Mouse (Mus musculus): ENCODE data around the gene Kcnh6. TPM values are rescaled to one million over a fixed set of nuclear protein-coding genes. Genes with fewer than 3 reads are reported as not detected.
"Not testable (repeated sequence)": the region's sequence is repeated elsewhere in the genome, so short reads cannot be mapped to it uniquely, and the experiment has no call there.

Kcnh6 gene
- polyA plus RNA-seq, 1 experiment from 2014 or later: 0.46 TPM

DNA sequence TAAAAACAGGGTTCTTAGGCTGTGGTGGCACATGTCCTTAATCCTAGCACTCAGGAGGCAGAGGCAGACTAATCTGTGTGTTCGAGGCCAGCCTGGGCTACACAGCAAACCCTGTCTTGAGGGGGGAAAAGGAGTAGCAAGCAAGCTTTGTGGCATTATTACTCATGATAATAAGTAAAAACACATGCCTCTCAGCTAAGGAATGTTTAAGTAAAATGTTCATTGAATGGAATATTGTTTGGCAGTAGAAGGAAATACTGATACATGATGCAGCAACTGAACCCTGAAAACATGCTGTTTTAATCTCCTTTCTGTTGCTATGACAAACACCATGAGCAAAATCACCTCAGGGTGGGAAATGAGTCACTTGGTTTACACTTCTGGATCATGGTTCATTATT lies 53.4 kb downstream of the Kcnh6 start:
- DNase-seq (ENCODE audit: low spot score) (no peak), ATAC-seq (ENCODE audit: low FRiP score) (no peak)
- Histone ChIP-seq H3K9ac (ENCODE audit: low read depth, low read length) (no peak overlapping the region), H3K4me2 (replicated peaks; ENCODE audit: low read depth, low read length) (no peak overlapping the region), H3K4me3 (ENCODE audit: low read depth, low read length) (no peak overlapping the region), H3K27ac (ENCODE audit: low read depth, low read length) (no peak overlapping the region), H3K27me3 (ENCODE audit: control insufficient read depth, insufficient read depth, low read length) (no peaks in the 10 kb centered on the region), H3K9me3 (ENCODE audit: control insufficient read depth, low read length) (no peaks in the 10 kb centered on the region), H3K4me1 (replicated peaks; ENCODE audit: control insufficient read depth, insufficient read depth, low read length) (no peaks in the 10 kb centered on the region), H3K36me3 (ENCODE audit: control insufficient read depth, insufficient read depth, low read length) (peaks cover 8% of the 10 kb centered on the region; the same call in 1 of the 2 replicates)
- WGBS: 79% methylated on average over 1 of the region's 1 CpGs

GRCm38 (mm10) chr11:106063756-106064155 lies 55.8 kb downstream of the Kcnh6 start:
- Histone ChIP-seq H3K36me3 (ENCODE audit: control insufficient read depth, insufficient read depth, low read length) (no peaks in the 10 kb centered on the region), H3K4me1 (replicated peaks; ENCODE audit: control insufficient read depth, insufficient read depth, low read length) (no peaks in the 10 kb centered on the region), H3K9ac (ENCODE audit: low read depth, low read length) (no peak overlapping the region), H3K9me3 (ENCODE audit: control insufficient read depth, low read length) (no peaks in the 10 kb centered on the region), H3K27me3 (ENCODE audit: control insufficient read depth, insufficient read depth, low read length) (no peaks in the 10 kb centered on the region), H3K4me3 (ENCODE audit: low read depth, low read length) (no peak overlapping the region), H3K27ac (ENCODE audit: low read depth, low read length) (no peak overlapping the region), H3K4me2 (replicated peaks; ENCODE audit: low read depth, low read length) (no peak overlapping the region)
- no peak for ATAC-seq (ENCODE audit: low FRiP score)
- DNase-seq (ENCODE audit: low spot score): no peak
- WGBS: 76% methylated on average over 5 of the region's 5 CpGs

DNA sequence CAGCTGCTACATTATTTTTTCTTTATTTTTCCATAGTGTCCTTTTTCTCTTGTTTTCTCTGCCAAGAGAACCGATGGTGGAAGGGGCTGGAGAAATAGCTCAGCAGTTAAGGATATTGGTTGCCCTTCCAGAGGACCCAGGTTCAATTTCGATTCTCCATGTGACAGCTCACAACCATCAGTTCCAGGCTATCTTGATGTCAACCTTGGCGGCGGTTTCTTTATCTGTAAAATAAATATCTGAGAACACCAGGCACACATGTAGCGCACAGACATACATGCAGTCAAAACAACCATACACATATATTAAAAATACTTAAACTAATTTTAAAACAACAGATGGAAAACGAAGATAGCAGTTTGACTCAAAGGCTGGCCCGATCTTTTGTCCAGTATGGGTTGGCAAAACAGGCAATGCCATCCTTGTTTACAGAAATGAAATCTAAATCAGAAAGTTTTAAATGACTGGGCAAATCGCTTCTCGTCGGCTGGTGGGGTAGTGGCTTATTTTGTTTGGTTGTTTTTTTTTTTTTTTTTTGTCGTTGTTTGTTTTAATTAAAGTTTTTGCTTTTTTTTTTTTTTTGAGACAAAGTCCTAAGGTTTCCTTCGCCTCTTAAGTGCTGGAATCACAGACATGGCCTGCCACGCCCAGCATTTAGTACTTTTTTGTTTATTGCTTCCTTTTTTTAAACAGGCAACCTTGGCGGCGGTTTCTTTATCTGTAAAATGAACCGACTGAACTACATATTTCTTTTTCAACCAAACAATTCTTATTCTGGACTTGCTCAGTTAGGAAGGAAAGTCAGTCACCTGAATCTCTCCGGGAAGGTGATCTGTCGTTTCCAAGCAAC lies 57.4 kb downstream of the Kcnh6 start:
- Histone ChIP-seq H3K4me2 (replicated peaks; ENCODE audit: low read depth, low read length) (peak overlapping the region; percentile 78; the same call in 1 of the 2 replicates), H3K4me3 (ENCODE audit: low read depth, low read length) (peak overlapping the region; percentile 86), H3K9ac (ENCODE audit: low read depth, low read length) (peak overlapping the region; percentile 92), H3K36me3 (ENCODE audit: control insufficient read depth, insufficient read depth, low read length) (no peaks in the 10 kb centered on the region), H3K27me3 (ENCODE audit: control insufficient read depth, insufficient read depth, low read length) (no peaks in the 10 kb centered on the region), H3K4me1 (replicated peaks; ENCODE audit: control insufficient read depth, insufficient read depth, low read length) (no peaks in the 10 kb centered on the region), H3K27ac (ENCODE audit: low read depth, low read length) (no peak overlapping the region), H3K9me3 (ENCODE audit: control insufficient read depth, low read length) (no peaks in the 10 kb centered on the region)
- 48% methylated on average over 18 of the region's 18 CpGs for WGBS
- ATAC-seq (ENCODE audit: low FRiP score): no peak
- no peak for DNase-seq (ENCODE audit: low spot score)

DNA sequence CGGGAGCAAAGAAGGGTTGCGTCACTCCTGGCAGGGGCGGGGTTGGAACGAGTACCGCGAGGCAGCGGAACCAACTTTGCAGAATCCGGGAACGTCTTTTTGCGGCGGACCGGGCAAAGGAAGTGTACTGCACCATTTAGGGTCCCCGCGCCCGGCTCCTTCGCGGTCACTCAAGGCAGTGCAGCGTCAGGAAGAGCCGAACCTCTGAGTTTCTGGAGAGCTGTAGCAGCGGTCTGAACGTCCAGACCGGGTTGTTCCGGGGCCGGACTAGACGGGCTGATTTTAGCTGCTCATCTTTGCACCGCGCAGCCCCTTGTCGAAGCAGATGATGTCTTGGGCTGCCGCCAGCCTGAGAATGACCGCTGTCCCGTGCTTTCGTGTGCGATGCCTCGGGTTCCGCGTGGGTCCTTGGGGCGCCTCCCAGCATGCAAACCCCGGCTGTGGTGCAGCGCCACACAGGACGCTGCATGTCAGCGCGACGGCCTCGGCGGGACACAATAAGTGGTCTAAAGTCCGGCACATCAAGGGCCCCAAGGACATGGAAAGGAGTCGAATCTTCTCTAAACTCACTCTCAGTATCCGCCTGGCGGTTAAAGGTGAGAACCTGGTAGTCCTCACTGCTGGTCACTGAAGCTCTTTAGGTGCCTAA lies 58.1 kb downstream of the Kcnh6 start, which contains the start of gene Taco1:
TSS of gene Taco1 (plus strand) at position 139 of the 649 bp plus-strand sequence.
- no peaks in the 10 kb centered on the region for H3K36me3 ChIP-seq (ENCODE audit: control insufficient read depth, insufficient read depth, low read length)
- peak; percentile 95 for DNase-seq (ENCODE audit: low spot score)
- H3K27me3 ChIP-seq (ENCODE audit: control insufficient read depth, insufficient read depth, low read length): no peaks in the 10 kb centered on the region
- peak within 1 kb of the TSS; percentile 86 for H3K4me3 ChIP-seq (ENCODE audit: low read depth, low read length)
- H3K4me2 ChIP-seq (replicated peaks; ENCODE audit: low read depth, low read length): peak within 1 kb of the TSS; percentile 78
- H3K9ac ChIP-seq (ENCODE audit: low read depth, low read length): peak within 1 kb of the TSS; percentile 92
- H3K4me1 ChIP-seq (replicated peaks; ENCODE audit: control insufficient read depth, insufficient read depth, low read length): no peaks in the 10 kb centered on the region
- under 1% methylated on average over 49 of the region's 49 CpGs for WGBS
- ATAC-seq (ENCODE audit: low FRiP score): peak; percentile 93
- peak within 1 kb of the TSS; percentile 74 for H3K27ac ChIP-seq (ENCODE audit: low read depth, low read length)
- no peaks in the 10 kb centered on the region for H3K9me3 ChIP-seq (ENCODE audit: control insufficient read depth, low read length)

GRCm38 (mm10) chr11:106066616-106067015 lies 58.7 kb downstream of the Kcnh6 start:
- peak overlapping the region; percentile 86 for H3K4me3 ChIP-seq (ENCODE audit: low read depth, low read length)
- 18% methylated on average over 23 of the region's 23 CpGs for WGBS
- peak overlapping the region; percentile 78 for H3K4me2 ChIP-seq (replicated peaks; ENCODE audit: low read depth, low read length)
- peak overlapping the region; percentile 92 for H3K9ac ChIP-seq (ENCODE audit: low read depth, low read length)
- H3K9me3 ChIP-seq (ENCODE audit: control insufficient read depth, low read length); H3K36me3 ChIP-seq (ENCODE audit: control insufficient read depth, insufficient read depth, low read length); H3K4me1 ChIP-seq (replicated peaks; ENCODE audit: control insufficient read depth, insufficient read depth, low read length); H3K27me3 ChIP-seq (ENCODE audit: control insufficient read depth, insufficient read depth, low read length); H3K27ac ChIP-seq (ENCODE audit: low read depth, low read length); ATAC-seq (ENCODE audit: low FRiP score): not testable (repeated sequence)
- peak; percentile 92 for DNase-seq (ENCODE audit: low spot score)

DNA sequence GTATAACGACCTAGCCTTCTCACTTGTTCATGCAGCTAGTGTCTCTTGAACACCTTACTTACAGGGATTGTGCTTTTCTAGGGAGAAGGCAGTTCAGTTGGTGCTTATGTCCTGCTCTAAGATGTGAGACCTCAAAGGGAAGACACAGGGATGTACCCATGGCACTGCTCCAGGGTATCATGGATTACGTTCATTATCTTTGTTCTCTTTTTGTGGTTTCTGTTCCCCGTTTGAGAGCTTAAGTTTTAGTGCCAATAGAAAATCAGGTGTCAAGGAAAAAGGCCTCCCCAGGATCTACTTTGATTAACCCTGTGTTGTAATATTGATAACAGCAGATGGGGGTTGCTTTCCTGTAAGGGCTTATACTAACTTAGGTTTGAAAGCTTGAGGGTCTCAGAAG lies 65.8 kb downstream of the Kcnh6 start:
- Histone ChIP-seq H3K9ac (ENCODE audit: low read depth, low read length) (no peak overlapping the region), H3K4me3 (ENCODE audit: low read depth, low read length) (no peak overlapping the region), H3K27me3 (ENCODE audit: control insufficient read depth, insufficient read depth, low read length) (no peaks in the 10 kb centered on the region), H3K36me3 (ENCODE audit: control insufficient read depth, insufficient read depth, low read length) (no peaks in the 10 kb centered on the region), H3K4me2 (replicated peaks; ENCODE audit: low read depth, low read length) (no peak overlapping the region), H3K27ac (ENCODE audit: low read depth, low read length) (no peak overlapping the region), H3K4me1 (replicated peaks; ENCODE audit: control insufficient read depth, insufficient read depth, low read length) (no peaks in the 10 kb centered on the region), H3K9me3 (ENCODE audit: control insufficient read depth, low read length) (no peaks in the 10 kb centered on the region)
- no peak for DNase-seq (ENCODE audit: low spot score)
- no peak for ATAC-seq (ENCODE audit: low FRiP score)
- WGBS: 86% methylated on average over 3 of the region's 3 CpGs

- H3K36me3 ChIP-seq (ENCODE audit: control insufficient read depth, insufficient read depth, low read length): no peaks in the 10 kb centered on the region
- no peaks in the 10 kb centered on the region for H3K4me1 ChIP-seq (replicated peaks; ENCODE audit: control insufficient read depth, insufficient read depth, low read length)
- no peak overlapping the region for H3K27ac ChIP-seq (ENCODE audit: low read depth, low read length)
- no peaks in the 10 kb centered on the region for H3K27me3 ChIP-seq (ENCODE audit: control insufficient read depth, insufficient read depth, low read length)
- H3K4me3 ChIP-seq (ENCODE audit: low read depth, low read length): no peak overlapping the region
- DNase-seq (ENCODE audit: low spot score) (peak; percentile 86), ATAC-seq (ENCODE audit: low FRiP score) (no peak)
- H3K9ac ChIP-seq (ENCODE audit: low read depth, low read length): no peak overlapping the region
- no peak overlapping the region for H3K4me2 ChIP-seq (replicated peaks; ENCODE audit: low read depth, low read length)
- 7% methylated on average over 4 of the region's 4 CpGs for WGBS
- H3K9me3 ChIP-seq (ENCODE audit: control insufficient read depth, low read length): no peaks in the 10 kb centered on the region
Measured at GRCm38 (mm10) chr11:106076321-106076720, 68.4 kb downstream of the Kcnh6 start.
